Mouse (Mus musculus): ENCODE measurements at regions not wholly inside any gene's neighbourhood (a gene's known extent, or its start where the extent isn't known, plus 50 kb on each side); places are given as distances from the start of the nearest gene placed in this dataset.

DNA sequence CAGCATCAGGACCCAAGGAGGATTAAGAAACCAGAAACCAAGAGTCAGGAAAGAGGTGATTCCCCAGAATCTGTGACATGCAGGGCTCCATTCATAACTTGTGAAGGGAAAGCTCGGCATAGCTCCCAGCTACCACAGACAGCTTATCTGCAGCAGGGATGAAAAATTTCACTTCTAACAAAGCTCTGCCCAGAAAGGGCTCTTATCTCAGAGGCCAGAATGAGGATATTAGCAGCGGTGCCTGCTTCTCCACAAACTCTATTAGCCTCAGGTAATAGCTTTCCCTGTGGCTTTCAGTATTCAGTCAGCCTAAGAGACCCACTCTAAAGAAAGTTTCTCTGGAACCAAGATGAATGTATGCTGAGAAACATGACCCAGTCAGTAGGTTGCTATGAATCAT lies 636.9 kb upstream of the Id2 start:
- TF ChIP-seq ZC3H11A (IDR thresholded peaks at IDR 0.05; ENCODE audit: borderline replicate concordance, low read depth, low read length) (no peak), MAFK (IDR thresholded peaks at IDR 0.05; ENCODE audit: insufficient read depth, low read depth, low read length) (no peak), ZNF384 (IDR thresholded peaks at IDR 0.05; ENCODE audit: low read depth, low read length) (no peak), HCFC1 (IDR thresholded peaks at IDR 0.05; ENCODE audit: borderline replicate concordance, insufficient read depth, low read length) (no peak)
